11 mouse cellular contexts compared by ENCODE assay signal in the genomic region with DNA sequence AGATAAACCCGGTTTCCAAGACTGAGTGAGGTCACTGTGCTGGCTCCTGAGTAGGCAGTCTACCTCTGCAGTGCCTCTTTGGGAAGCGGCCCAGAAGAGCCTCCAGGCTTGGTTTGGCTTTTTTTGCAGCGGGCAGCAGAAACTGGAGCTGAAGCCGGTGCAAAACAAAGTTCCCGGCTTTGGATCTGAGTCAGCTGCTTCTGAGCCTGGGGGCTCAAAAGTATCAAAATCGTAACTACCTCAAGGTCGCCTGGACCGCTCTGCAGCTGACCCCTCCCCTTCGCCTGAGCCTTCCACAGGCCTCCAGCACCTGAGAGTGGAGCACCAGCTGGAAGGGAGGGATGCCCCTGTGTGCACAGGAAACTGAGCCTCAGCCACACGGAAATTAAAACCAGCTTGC. TPM values are rescaled to one million over a fixed set of nuclear protein-coding genes. Genes with fewer than 3 reads are reported as not detected.
A peak's percentile ranks its signal among the peaks of the same experiment; 100 is the strongest.
DNase-seq lines count a peak whose midpoint lies in the region; ATAC-seq and TF ChIP-seq lines count a peak whose summit lies in the region.
"Had no signal": no experiment of that assay in that cellular context is flagged by ENCODE, and none has a peak within 500 bp of the region (broad histone marks: within the 10 kb centered on the region; RNA-seq: fewer than 3 reads in every experiment).

No protein-coding gene starts in this region.

- H3K27me3 ChIP-seq in midbrain, embryonic 12.5 days: peaks cover 74% of the 10 kb centered on the region
- no peaks in the 10 kb centered on the region for H3K27me3 ChIP-seq in midbrain, postnatal 0 days (ENCODE audit: insufficient read depth, low read length)
- peaks cover 33% of the 10 kb centered on the region for H3K27me3 ChIP-seq in embryonic facial prominence, embryonic 14.5 days (replicated peaks; ENCODE audit: control insufficient read depth, insufficient read depth, low read length)
- peaks cover 60% of the 10 kb centered on the region for H3K27me3 ChIP-seq in limb, embryonic 13.5 days

- H3K27ac ChIP-seq in midbrain, embryonic 12.5 days (replicated peaks): peak overlapping the region; percentile 22; the same call in 1 of the 2 replicates
- no peak overlapping the region for H3K27ac ChIP-seq in midbrain, postnatal 0 days (ENCODE audit: low read depth, low read length)
- H3K27ac ChIP-seq in embryonic facial prominence, embryonic 14.5 days (replicated peaks; ENCODE audit: low read depth, low read length): no peak overlapping the region; the same call in 1 of the 2 replicates
- H3K27ac ChIP-seq in limb, embryonic 13.5 days: peak overlapping the region; percentile 61; the same call in 1 of the 2 replicates
- H3K27ac ChIP-seq: left cerebral cortex, adult 2 months had no signal

- no peak overlapping the region for H3K4me3 ChIP-seq in midbrain, embryonic 12.5 days
- H3K4me3 ChIP-seq in midbrain, postnatal 0 days (ENCODE audit: low read depth, low read length): no peak overlapping the region
- no peak overlapping the region for H3K4me3 ChIP-seq in embryonic facial prominence, embryonic 14.5 days (ENCODE audit: low read depth, low read length)
- peak overlapping the region; percentile 2; the same call in 1 of the 2 replicates for H3K4me3 ChIP-seq in limb, embryonic 13.5 days
- H3K4me3 ChIP-seq: left cerebral cortex, adult 2 months had no signal

- H3K9me3 ChIP-seq in midbrain, embryonic 12.5 days: no peaks in the 10 kb centered on the region
- H3K9me3 ChIP-seq in midbrain, postnatal 0 days (ENCODE audit: low read length): no peaks in the 10 kb centered on the region
- H3K9me3 ChIP-seq in embryonic facial prominence, embryonic 14.5 days (ENCODE audit: control insufficient read depth, low read length): no peaks in the 10 kb centered on the region
- no peaks in the 10 kb centered on the region for H3K9me3 ChIP-seq in limb, embryonic 13.5 days

- H3K4me1 ChIP-seq in midbrain, embryonic 12.5 days: peaks cover 26% of the 10 kb centered on the region
- H3K4me1 ChIP-seq in midbrain, postnatal 0 days (ENCODE audit: insufficient read depth, low read length): peaks cover 14% of the 10 kb centered on the region
- H3K4me1 ChIP-seq in embryonic facial prominence, embryonic 14.5 days (ENCODE audit: control insufficient read depth, insufficient read depth, low read length): peaks cover 11% of the 10 kb centered on the region; the same call in 1 of the 2 replicates
- peaks cover 32% of the 10 kb centered on the region for H3K4me1 ChIP-seq in limb, embryonic 13.5 days

- no peak overlapping the region for H3K4me2 ChIP-seq in midbrain, embryonic 12.5 days (replicated peaks)
- no peak overlapping the region for H3K4me2 ChIP-seq in midbrain, postnatal 0 days (ENCODE audit: low read depth, low read length, poor library complexity, severe bottlenecking)
- no peak overlapping the region for H3K4me2 ChIP-seq in embryonic facial prominence, embryonic 14.5 days (ENCODE audit: low read depth, low read length)
- peak overlapping the region; percentile 47 for H3K4me2 ChIP-seq in limb, embryonic 13.5 days (replicated peaks)

- no peak overlapping the region for H3K9ac ChIP-seq in midbrain, embryonic 12.5 days (replicated peaks)
- no peak overlapping the region for H3K9ac ChIP-seq in midbrain, postnatal 0 days (replicated peaks; ENCODE audit: low read length, poor library complexity, severe bottlenecking)
- H3K9ac ChIP-seq in embryonic facial prominence, embryonic 14.5 days (ENCODE audit: low read depth, low read length): no peak overlapping the region
- 0 out of 2 replicates have a peak overlapping the region, but pooled peaks have one; percentile 8 for H3K9ac ChIP-seq in limb, embryonic 13.5 days

- TF ChIP-seq CTCF in midbrain, postnatal 0 days (IDR thresholded peaks at IDR 0.05): no peak

- no peaks in the 10 kb centered on the region for H3K36me3 ChIP-seq in midbrain, embryonic 12.5 days
- no peaks in the 10 kb centered on the region for H3K36me3 ChIP-seq in midbrain, postnatal 0 days (ENCODE audit: insufficient read depth, low read length)
- H3K36me3 ChIP-seq in embryonic facial prominence, embryonic 14.5 days (ENCODE audit: control insufficient read depth, insufficient read depth, low read length): no peaks in the 10 kb centered on the region
- no peaks in the 10 kb centered on the region for H3K36me3 ChIP-seq in limb, embryonic 13.5 days

- peak; percentile 31 to 54 for DNase-seq in adrenal gland, adult (ENCODE audit: inconsistent age in 2 of 2, low spot score in 1 of 2)
- DNase-seq in adrenal gland, postnatal 4 days (ENCODE audit: low spot score in 2 of 2): no peak
- DNase-seq in midbrain, postnatal 0 days (ENCODE audit: low spot score): no peak
- peak; percentile 75 for DNase-seq in embryonic facial prominence, embryonic 14.5 days (ENCODE audit: low spot score)
- DNase-seq in left cerebral cortex, adult 9 months (ENCODE audit: low spot score in 2 of 2): no peak
- DNase-seq: lung, adult 2 months had no signal

- ATAC-seq in midbrain, embryonic 12.5 days (ENCODE audit: low FRiP score, low read depth): no peak
- ATAC-seq in midbrain, postnatal 0 days (ENCODE audit: low FRiP score): no peak
- ATAC-seq in embryonic facial prominence, embryonic 14.5 days (ENCODE audit: low read depth): peak; percentile 85
- ATAC-seq in limb, embryonic 13.5 days (ENCODE audit: low FRiP score, low read depth): peak; percentile 59; the same call in 1 of the 2 replicates
- ATAC-seq in monocyte, adult 5-6 weeks (replicated peaks; ENCODE audit: insufficient number of reproducible peaks, low FRiP score, low TSS enrichment, poor library complexity, severe bottlenecking): no peak
- ATAC-seq: inflammation-experienced regulatory T-cells, adult 6 months had no signal

- WGBS in midbrain, embryonic 12.5 days: 48% methylated on average over 10 of the region's 10 CpGs
- 59% methylated on average over 10 of the region's 10 CpGs for WGBS in midbrain, postnatal 0 days
- 13% methylated on average over 10 of the region's 10 CpGs for WGBS in embryonic facial prominence, embryonic 14.5 days
- whole genome bisulfite sequencing in limb, embryonic 13.5 days: 9% methylated on average over 10 of the region's 10 CpGs

RNA-seq across cellular contexts. Expression of gene Sez6, which starts 13.4 kb away (rescaled TPM):
- 1 to 10 TPM; 3.9 to 6.0 TPM for total RNA-seq in adrenal gland, postnatal 4 days (2021)
- 39.5 and 40.3 TPM in 2 replicates for polyA plus RNA-seq in midbrain, embryonic 12.5 days (2016; fragmentation: Nextera tagmentation; extraction: Ambion mirVana)
- 160 and 173 TPM in 2 replicates for total RNA-seq in midbrain, postnatal 0 days (2014; rRNA removed)
- polyA plus RNA-seq in midbrain, postnatal 0 days (2015; fragmentation: Nextera tagmentation; extraction: Ambion mirVana): 121 and 125 TPM in 2 replicates
- 1.4 and 1.8 TPM in 2 replicates for polyA plus RNA-seq in embryonic facial prominence, embryonic 14.5 days (2014; fragmentation: Nextera tagmentation; extraction: Ambion mirVana)
- 0.18 and 0.60 TPM in 2 replicates for polyA plus RNA-seq in limb, embryonic 13.5 days (2015; fragmentation: Nextera tagmentation; extraction: Ambion mirVana)
- not detected in 3 replicates for total RNA-seq in monocyte, adult 5-6 weeks (2017)

RNA-seq across cellular contexts. Expression of gene Pipox, which starts 23.3 kb away (rescaled TPM):
- 10 to 100 TPM in 1 of 2 experiments, 1 to 10 TPM in 1; 9.1 to 16.9 TPM for total RNA-seq in adrenal gland, postnatal 4 days (2021)
- 12.0 and 14.4 TPM in 2 replicates for polyA plus RNA-seq in midbrain, embryonic 12.5 days (2016; fragmentation: Nextera tagmentation; extraction: Ambion mirVana)
- 3.4 and 3.6 TPM in 2 replicates for total RNA-seq in midbrain, postnatal 0 days (2014; rRNA removed)
- 3.8 and 5.1 TPM in 2 replicates for polyA plus RNA-seq in midbrain, postnatal 0 days (2015; fragmentation: Nextera tagmentation; extraction: Ambion mirVana)
- 1.5 and 1.8 TPM in 2 replicates for polyA plus RNA-seq in embryonic facial prominence, embryonic 14.5 days (2014; fragmentation: Nextera tagmentation; extraction: Ambion mirVana)
- 0.66 and 1.4 TPM in 2 replicates for polyA plus RNA-seq in limb, embryonic 13.5 days (2015; fragmentation: Nextera tagmentation; extraction: Ambion mirVana)
- total RNA-seq in monocyte, adult 5-6 weeks (2017): not detected in 3 replicates

Comparison
In these comparisons a context has a peak if more than half of its experiments do, and no peak if none do; other contexts are left out.
1. DNase-seq: peak in adrenal gland, adult (2 of 2) and embryonic facial prominence, embryonic 14.5 days (single experiment); none in adrenal gland, postnatal 4 days (0 of 2), midbrain, postnatal 0 days (single experiment) and left cerebral cortex, adult 9 months (0 of 2).
2. H3K27ac ChIP-seq: peak in midbrain, embryonic 12.5 days (single experiment) and limb, embryonic 13.5 days (single experiment); none in midbrain, postnatal 0 days (single experiment) and embryonic facial prominence, embryonic 14.5 days (single experiment).
3. ATAC-seq: peak in embryonic facial prominence, embryonic 14.5 days (single experiment) and limb, embryonic 13.5 days (single experiment); none in midbrain, embryonic 12.5 days (single experiment), midbrain, postnatal 0 days (single experiment) and monocyte, adult 5-6 weeks (single experiment).
4. RNA of gene Sez6, which starts 13.4 kb away (polyA plus RNA-seq): 121 to 125 TPM in midbrain, postnatal 0 days and 39.5 to 40.3 TPM in midbrain, embryonic 12.5 days; 1.4 to 1.8 TPM in embryonic facial prominence, embryonic 14.5 days and 0.18 to 0.60 TPM in limb, embryonic 13.5 days; every median in the first group is over 10 times any median in the second.